Mouse (Mus musculus): ENCODE data around the gene Tfb1m. TPM values are rescaled to one million over a fixed set of nuclear protein-coding genes. Genes with fewer than 3 reads are reported as not detected.

The Tfb1m gene
- polyA plus RNA-seq, 1 experiment = 9.5 TPM

DNA sequence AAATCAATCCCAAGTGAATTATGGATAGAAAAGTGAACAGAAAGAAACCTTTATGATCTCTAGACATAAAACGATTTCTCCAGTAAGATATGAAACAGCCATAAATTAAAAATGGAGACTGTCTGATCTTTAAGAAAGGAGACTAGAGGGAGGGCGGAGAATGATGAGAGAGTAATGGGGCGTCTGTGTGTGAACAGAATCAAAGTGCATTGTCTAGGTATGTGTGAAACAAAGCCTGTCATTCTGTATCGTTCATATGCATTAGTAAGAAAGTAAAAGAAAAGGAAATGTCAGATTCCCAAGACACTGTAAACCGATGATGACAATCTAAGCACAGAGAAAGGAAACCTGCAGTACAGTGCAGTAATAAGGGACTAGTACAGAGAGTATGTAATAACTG, 16.5 kb downstream of the Tfb1m start:
- TF ChIP-seq POLR2A (IDR thresholded peaks at IDR 0.05; ENCODE audit: borderline replicate concordance, extremely low read depth, insufficient read depth, insufficient read length, poor library complexity, severe bottlenecking) = no peak
- TF ChIP-seq CTCF (IDR thresholded peaks at IDR 0.05; ENCODE audit: borderline replicate concordance, extremely low read depth, insufficient read depth, insufficient read length) = no peak
- peak; percentile 15 for DNase-seq (ENCODE audit: low read depth)

DNA sequence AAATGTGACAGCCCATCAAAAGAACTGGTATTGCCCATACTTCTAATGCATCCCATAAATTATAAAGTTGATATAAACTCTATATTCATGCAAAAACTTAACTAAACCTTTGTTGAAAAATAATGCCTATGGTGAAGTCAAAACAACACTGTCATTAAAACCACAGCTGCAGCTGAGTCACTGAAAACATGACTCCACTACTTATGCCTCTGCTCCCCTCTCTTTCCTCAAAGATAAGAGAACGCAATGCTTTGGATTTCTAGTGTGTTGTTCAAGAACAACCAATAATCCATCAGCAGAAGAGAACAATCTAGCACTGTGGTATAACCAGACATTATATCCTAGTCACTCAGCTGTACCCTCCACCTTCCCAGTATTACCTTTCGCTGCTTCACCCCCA, 17.3 kb downstream of the Tfb1m start:
- TF ChIP-seq POLR2A (IDR thresholded peaks at IDR 0.05; ENCODE audit: borderline replicate concordance, extremely low read depth, insufficient read depth, insufficient read length, poor library complexity, severe bottlenecking) (no peak), CTCF (IDR thresholded peaks at IDR 0.05; ENCODE audit: borderline replicate concordance, extremely low read depth, insufficient read depth, insufficient read length) (no peak)
- DNase-seq (ENCODE audit: low read depth) = no peak

DNA sequence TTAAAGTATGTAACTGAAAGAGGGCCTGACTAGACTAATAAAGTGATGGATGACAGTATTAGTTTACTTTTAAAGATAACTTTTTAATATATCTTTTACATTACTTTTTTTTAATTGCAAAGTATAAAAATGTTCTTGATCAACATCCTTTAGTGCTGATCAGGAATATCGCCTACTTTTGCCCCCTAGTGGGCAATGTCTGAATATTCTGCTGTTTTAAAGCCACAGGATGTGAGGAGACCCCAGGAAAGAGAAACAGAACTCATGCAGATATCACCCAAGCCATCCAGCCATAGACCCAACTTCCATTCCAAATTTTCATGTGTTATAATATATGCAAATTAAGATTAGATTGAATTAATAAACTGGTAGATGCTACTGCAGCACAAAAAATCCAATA, 24.2 kb downstream of the Tfb1m start:
- peak; percentile 67 for DNase-seq (ENCODE audit: low read depth)
- TF ChIP-seq POLR2A (IDR thresholded peaks at IDR 0.05; ENCODE audit: borderline replicate concordance, extremely low read depth, insufficient read depth, insufficient read length, poor library complexity, severe bottlenecking) (no peak), CTCF (IDR thresholded peaks at IDR 0.05; ENCODE audit: borderline replicate concordance, extremely low read depth, insufficient read depth, insufficient read length) (peak; percentile 52; the same call in 1 of the 2 replicates)

DNA sequence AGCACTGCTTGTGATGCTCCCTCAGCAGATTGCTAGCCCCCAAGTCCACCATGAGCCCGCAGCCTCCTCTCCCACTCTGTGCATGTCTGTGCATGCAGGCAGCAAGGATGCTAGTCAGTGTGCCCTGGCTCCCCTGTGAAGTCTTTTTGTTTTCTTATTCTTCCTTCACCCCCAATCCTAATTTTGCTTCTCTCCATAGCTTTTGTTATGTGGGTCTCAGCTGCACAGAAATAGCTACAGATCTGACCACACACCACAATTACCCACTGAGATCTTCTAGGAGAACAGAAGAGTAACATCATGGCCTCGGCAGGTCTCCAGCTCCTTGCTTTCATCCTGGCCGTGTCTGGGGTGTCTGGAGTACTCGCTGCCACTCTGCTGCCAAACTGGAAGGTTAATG, 25.3 kb downstream of the Tfb1m start, which contains the start of gene Cldn20:
Cldn20 (plus strand) TSS at position 301 of the 400 bp plus-strand sequence.
- DNase-seq (ENCODE audit: low read depth) = no peak
- no peak for TF ChIP-seq POLR2A (IDR thresholded peaks at IDR 0.05; ENCODE audit: borderline replicate concordance, extremely low read depth, insufficient read depth, insufficient read length, poor library complexity, severe bottlenecking)
- no peak for TF ChIP-seq CTCF (IDR thresholded peaks at IDR 0.05; ENCODE audit: borderline replicate concordance, extremely low read depth, insufficient read depth, insufficient read length)

DNA sequence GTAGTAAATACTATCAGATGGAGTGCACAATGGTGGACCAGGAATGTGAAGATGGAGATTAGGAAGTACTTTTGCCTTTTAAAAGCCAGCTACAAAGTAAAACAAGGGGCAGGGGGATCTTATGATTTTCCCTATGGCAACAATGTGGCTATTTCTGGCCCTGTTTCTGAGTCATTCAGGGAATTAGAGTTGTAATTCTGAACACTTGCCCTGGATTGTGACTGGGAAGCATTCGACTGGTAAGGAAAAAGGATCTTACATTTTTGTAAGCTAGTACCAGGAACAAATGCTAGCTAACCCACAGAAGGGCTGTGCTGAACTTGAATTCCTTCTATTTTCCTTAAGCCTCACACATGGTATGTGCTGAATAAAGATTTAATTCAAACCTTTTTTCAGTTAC, 25.9 kb downstream of the Tfb1m start:
- TF ChIP-seq CTCF (IDR thresholded peaks at IDR 0.05; ENCODE audit: borderline replicate concordance, extremely low read depth, insufficient read depth, insufficient read length) (no peak), POLR2A (IDR thresholded peaks at IDR 0.05; ENCODE audit: borderline replicate concordance, extremely low read depth, insufficient read depth, insufficient read length, poor library complexity, severe bottlenecking) (no peak)
- no peak for DNase-seq (ENCODE audit: low read depth)

DNA sequence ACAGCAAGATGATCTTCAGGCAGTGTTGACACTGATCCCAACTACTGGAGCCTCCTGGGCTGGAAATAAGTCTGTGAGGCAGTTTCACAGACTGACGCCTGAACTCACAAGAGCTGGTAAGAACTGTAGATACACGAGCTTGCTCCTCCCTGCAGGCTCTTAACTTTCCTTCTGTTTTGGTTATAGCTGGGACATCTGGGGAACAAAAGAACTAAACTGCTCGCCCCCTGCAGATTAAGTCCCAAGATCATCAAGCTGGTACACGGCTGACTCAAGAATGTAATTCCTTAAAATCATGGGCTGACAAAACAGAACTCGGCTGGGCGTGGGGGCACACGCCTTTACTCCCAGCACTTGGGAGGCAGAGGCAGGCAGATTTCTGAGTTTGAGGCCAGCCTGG, 27.0 kb downstream of the Tfb1m start:
- TF ChIP-seq CTCF (IDR thresholded peaks at IDR 0.05; ENCODE audit: borderline replicate concordance, extremely low read depth, insufficient read depth, insufficient read length) (no peak), POLR2A (IDR thresholded peaks at IDR 0.05; ENCODE audit: borderline replicate concordance, extremely low read depth, insufficient read depth, insufficient read length, poor library complexity, severe bottlenecking) (no peak)
- no peak for DNase-seq (ENCODE audit: low read depth)

DNA sequence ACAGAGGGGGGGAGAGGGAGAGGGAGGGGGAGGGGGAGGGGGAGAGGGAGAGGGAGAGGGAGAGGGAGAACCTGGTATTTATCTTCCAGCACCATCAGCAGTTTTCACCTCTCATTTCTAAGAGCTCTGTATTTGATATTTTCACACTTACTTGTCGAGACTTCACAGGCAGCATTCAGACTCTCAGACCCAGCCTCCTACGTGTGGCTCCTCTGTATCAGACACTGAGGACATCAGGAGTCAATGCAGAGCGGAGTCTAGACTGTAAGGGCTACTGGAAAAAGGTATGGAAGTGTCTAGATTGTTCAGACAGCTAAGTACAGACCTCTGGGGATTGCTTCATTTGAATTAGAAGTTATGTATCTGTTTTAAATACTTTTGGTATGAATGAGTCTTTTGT, 28.1 kb downstream of the Tfb1m start:
- no peak for TF ChIP-seq POLR2A (IDR thresholded peaks at IDR 0.05; ENCODE audit: borderline replicate concordance, extremely low read depth, insufficient read depth, insufficient read length, poor library complexity, severe bottlenecking)

DNA sequence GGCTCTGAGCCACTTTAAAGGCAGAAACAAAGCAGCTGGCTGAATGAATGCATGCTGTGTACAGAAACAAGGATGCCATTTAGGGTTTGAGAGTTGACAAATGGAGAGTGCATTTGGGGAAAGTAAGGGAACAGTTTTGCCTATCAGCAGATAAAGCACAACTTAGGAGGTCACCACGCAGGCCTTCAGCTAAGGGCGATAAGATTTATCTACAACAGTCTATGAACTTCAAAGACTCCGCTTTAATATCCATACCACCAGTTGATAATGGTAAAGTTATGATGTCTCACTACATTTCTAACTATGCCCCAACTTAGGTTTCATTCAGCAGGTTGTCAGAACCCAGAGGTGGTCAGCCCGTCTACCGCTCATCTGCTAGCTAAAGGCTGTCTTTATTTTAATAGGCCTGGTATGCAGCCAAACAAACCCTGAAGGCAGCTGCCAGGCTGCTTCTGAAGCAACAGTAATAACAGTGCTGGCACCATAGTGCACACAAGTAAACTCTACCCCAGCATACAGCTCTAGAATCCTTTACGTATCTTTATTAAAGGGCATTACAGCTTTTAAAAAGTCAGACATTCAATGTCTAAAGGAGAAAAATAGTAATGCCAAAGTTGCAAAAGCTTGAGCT, 29.6 kb downstream of the Tfb1m start:
- TF ChIP-seq CTCF (IDR thresholded peaks at IDR 0.05; ENCODE audit: borderline replicate concordance, extremely low read depth, insufficient read depth, insufficient read length) (no peak), POLR2A (IDR thresholded peaks at IDR 0.05; ENCODE audit: borderline replicate concordance, extremely low read depth, insufficient read depth, insufficient read length, poor library complexity, severe bottlenecking) (no peak)
- DNase-seq (ENCODE audit: low read depth) = peak; percentile 76

More for the DNA sequence above, 28.1 kb downstream of the Tfb1m start:
- DNase-seq (ENCODE audit: low read depth) = peak; percentile 13

DNA sequence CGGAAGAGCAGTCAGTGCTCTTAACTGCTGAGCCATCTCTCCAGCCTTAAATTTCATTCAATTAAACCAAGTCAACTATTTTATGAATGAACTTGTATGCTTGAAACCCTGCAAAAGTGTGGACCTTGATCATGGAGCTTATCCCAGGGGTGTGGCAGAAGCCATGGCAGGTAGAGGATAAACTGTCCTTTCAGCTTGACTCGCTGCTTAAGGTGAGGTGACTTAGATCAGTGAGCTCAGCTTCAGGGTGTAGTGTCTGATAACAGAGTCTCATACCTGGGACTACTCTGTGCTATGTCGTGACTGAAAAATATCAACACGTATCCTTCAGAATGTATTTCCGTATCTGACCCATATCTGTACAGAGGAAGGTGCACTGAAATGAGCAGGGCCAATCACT, 37.2 kb downstream of the Tfb1m start:
- no peak for TF ChIP-seq POLR2A (IDR thresholded peaks at IDR 0.05; ENCODE audit: borderline replicate concordance, extremely low read depth, insufficient read depth, insufficient read length, poor library complexity, severe bottlenecking)
- TF ChIP-seq CTCF (IDR thresholded peaks at IDR 0.05; ENCODE audit: borderline replicate concordance, extremely low read depth, insufficient read depth, insufficient read length) = no peak
- no peak for DNase-seq (ENCODE audit: low read depth)

DNA sequence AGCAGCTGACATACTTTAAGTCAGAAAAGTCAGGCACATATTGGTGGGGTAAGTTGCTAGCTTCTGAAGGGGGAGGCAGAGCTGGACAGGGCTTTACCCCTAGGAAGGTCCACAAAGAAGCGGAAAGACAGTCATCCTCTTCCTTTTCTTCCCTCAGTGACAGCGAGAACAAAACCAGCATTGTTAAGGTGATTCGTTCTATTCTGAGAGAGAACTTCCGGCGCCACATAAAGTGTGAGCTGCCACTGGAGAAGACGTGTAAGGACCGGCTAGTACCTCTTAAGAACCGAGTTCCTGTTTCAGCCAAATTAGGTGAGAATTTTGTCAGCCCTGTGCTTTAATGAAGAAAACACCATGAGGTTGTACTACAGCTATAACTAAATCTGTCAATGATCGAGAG, 41.2 kb downstream of the Tfb1m start:
- TF ChIP-seq POLR2A (IDR thresholded peaks at IDR 0.05; ENCODE audit: borderline replicate concordance, extremely low read depth, insufficient read depth, insufficient read length, poor library complexity, severe bottlenecking) (no peak), CTCF (IDR thresholded peaks at IDR 0.05; ENCODE audit: borderline replicate concordance, extremely low read depth, insufficient read depth, insufficient read length) (no peak)
- DNase-seq (ENCODE audit: low read depth) = no peak

DNA sequence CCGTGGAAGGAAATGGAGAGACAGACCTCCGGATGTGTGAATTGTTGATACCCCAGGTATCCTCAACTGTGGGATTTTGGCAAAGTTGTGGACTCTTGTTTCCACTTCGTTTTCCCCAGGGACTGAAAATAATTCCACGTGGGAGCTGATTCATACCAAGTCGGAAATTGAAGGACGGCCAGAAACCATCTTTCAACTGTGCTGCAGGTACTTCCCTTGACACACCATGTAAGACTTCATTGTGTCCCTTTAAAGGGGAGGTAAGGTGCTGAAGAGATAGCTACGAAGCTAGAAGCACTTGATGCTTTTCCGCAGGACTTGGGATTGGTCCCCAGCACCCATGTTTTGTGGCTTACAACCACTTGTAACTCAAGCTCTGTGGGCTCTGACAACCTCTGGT, 41.7 kb downstream of the Tfb1m start:
- TF ChIP-seq CTCF (IDR thresholded peaks at IDR 0.05; ENCODE audit: borderline replicate concordance, extremely low read depth, insufficient read depth, insufficient read length) = no peak
- no peak for TF ChIP-seq POLR2A (IDR thresholded peaks at IDR 0.05; ENCODE audit: borderline replicate concordance, extremely low read depth, insufficient read depth, insufficient read length, poor library complexity, severe bottlenecking)
- no peak for DNase-seq (ENCODE audit: low read depth)

DNA sequence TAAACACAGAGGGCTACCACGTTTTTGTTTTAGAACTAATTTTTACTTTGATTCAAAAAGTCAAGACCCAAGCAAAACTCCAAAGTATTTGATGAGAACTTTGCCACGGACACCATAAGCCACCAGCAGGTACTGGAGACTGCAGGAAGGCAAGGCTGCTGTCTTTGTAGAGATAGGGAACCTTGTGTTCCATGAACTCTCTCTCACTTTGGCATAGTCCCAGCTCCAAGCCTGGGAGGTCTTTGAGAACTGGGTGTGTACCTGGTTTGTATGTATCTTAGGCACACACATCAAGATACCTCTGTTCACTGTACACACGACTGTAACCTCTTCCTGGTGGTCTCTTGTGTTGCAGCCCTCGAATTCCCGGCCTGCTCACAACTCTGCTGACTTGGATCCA, 43.3 kb downstream of the Tfb1m start:
- TF ChIP-seq CTCF (IDR thresholded peaks at IDR 0.05; ENCODE audit: borderline replicate concordance, extremely low read depth, insufficient read depth, insufficient read length) = no peak
- no peak for TF ChIP-seq POLR2A (IDR thresholded peaks at IDR 0.05; ENCODE audit: borderline replicate concordance, extremely low read depth, insufficient read depth, insufficient read length, poor library complexity, severe bottlenecking)
- DNase-seq (ENCODE audit: low read depth) = no peak

Measured in brain, embryonic 14.5 days (tissue).